Mouse (Mus musculus): ENCODE results near the gene Pld2.

GRCm38 (mm10) chr11:70518436-70518835 is 21.4 kb upstream of the Pld2 start:
- TF ChIP-seq CTCF (IDR thresholded peaks at IDR 0.05; ENCODE audit: extremely low read depth, insufficient read depth, insufficient read length, insufficient replicate concordance) (no peak), POLR2A (IDR thresholded peaks at IDR 0.05; ENCODE audit: low read depth, low read length) (no peak)
